Mouse (Mus musculus) embryonic facial prominence, embryonic 14.5 days (tissue): ENCODE data around the gene Tbc1d10b. TPM values are rescaled to one million over a fixed set of nuclear protein-coding genes. Genes with fewer than 3 reads are reported as not detected.
"Not testable (repeated sequence)": the region's sequence is repeated elsewhere in the genome, so short reads cannot be mapped to it uniquely, and the experiment has no call there.

ENCODE experiments used
- ATAC-seq: fragments of 200-750 bp; cut with Nextera tagmentation; 2 replicates; pipeline ENCODE4 v1.8.0; 2017; ENCODE audit warnings: low read depth, moderate number of reproducible peaks, moderate TSS enrichment
- DNase-seq: peaks from one replicate; pipeline ENCODE4 v3.0.0-alpha.2; 2015; ENCODE audit warnings: low spot score
- H3K27ac ChIP-seq: fragments of 300-500 bp; sonication (generic); replicated peaks from 2 replicates; pipeline ENCODE4 v1.5.1; 2014; ENCODE audit warnings: low read depth, mild to moderate bottlenecking, low read length, moderate library complexity
- H3K27me3 ChIP-seq: fragments of 300-500 bp; sonication (generic); replicated peaks from 2 replicates; pipeline ENCODE4 v1.6.1; 2014; ENCODE audit warnings: low read length; ENCODE audit not compliant: control insufficient read depth, insufficient read depth
- H3K36me3 ChIP-seq: fragments of 300-500 bp; sonication (generic); 2 replicates; pipeline ENCODE4 v1.6.1; 2014; ENCODE audit warnings: low read length, mixed read lengths; ENCODE audit not compliant: control insufficient read depth, insufficient read depth
- H3K4me1 ChIP-seq: fragments of 300-500 bp; sonication (generic); 2 replicates; pipeline ENCODE4 v1.6.1; 2014; ENCODE audit warnings: antibody characterized with exemption, low read length; ENCODE audit not compliant: control insufficient read depth, insufficient read depth
- H3K4me2 ChIP-seq: fragments of 300-500 bp; sonication (generic); 2 replicates; pipeline ENCODE4 v1.6.1; 2014; ENCODE audit warnings: low read depth, mild to moderate bottlenecking, low read length, moderate library complexity, mixed read lengths
- H3K4me3 ChIP-seq: fragments of 300-500 bp; sonication (generic); 2 replicates; pipeline ENCODE4 v1.5.1; 2014; ENCODE audit warnings: low read depth, mild to moderate bottlenecking, low read length
- H3K9ac ChIP-seq: fragments of 300-500 bp; sonication (generic); 2 replicates; pipeline ENCODE4 v1.6.1; 2014; ENCODE audit warnings: low read depth, mild to moderate bottlenecking, low read length, moderate library complexity, mixed read lengths
- H3K9me3 ChIP-seq: fragments of 300-500 bp; sonication (generic); 2 replicates; pipeline ENCODE4 v1.6.1; 2016; ENCODE audit warnings: low read length; ENCODE audit not compliant: control insufficient read depth
- WGBS: fragments of 180-500 bp; shearing (Covaris S2); extraction: QIAGEN DNeasy Blood & Tissue Kit; methylation state at CpG from one replicate; pipeline ENCODE4 v1.1.7; 2014; 5-methylcytosine and 5-hydroxymethylcytosine counted together
- polyA plus RNA-seq: library from polyadenylated mRNA; unstranded; fragments of >200 nt; fragmentation: Nextera tagmentation; extraction: Ambion mirVana; gene quantifications from 2 replicates; pipeline ENCODE4 v1.2.1, GENCODE M21; 2014

The Tbc1d10b gene
- polyA plus RNA-seq, 1 experiment from 2014 or later = 25.0 TPM

DNA sequence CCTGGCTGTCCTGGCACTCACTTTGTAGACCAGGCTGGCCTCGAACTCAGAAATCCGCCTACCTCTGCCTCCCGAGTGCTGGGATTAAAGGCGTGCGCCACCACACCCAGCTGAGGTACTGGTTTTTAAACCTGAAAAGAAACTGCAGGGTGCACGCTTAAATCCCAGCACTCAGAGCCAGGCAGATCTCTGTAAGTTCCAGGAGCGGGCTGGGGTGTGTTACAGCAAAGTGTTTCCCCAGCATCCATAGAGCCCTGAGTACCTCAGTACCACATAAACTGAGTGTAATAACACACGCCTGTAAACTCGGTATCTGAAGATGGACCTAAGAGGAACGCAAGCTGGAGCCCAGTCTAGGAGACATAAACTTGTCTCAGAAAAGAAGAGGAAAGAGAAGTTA is 20.9 kb downstream of the Tbc1d10b start:
- Histone ChIP-seq H3K9me3 (no peaks in the 10 kb centered on the region), H3K27ac (no peak overlapping the region), H3K4me2 (no peak overlapping the region), H3K4me3 (no peak overlapping the region), H3K9ac (no peak overlapping the region), H3K27me3 (no peaks in the 10 kb centered on the region), H3K4me1 (no peaks in the 10 kb centered on the region), H3K36me3 (peaks cover 13% of the 10 kb centered on the region)
- DNase-seq (no peak), ATAC-seq (no peak)
- 69% methylated on average over 9 of the region's 10 CpGs for WGBS

DNA sequence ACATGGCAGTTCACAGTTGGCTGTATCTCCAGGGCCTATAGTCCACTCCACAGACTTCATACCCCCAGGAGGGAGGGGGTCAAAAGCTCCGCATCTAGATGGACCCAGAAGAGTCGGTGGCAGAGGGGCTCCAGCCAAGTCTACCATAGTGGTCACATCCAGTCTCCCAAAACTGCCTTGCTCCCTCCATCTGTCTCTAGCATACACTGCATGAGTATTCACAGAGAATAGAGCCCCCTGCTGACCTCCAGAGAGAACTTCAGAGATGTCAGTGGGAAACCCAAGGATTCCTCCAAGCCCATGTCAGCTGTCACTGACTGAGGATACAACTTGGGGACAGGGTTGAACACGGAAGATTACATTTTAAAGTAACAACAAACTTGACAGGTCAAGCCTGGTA is 22.7 kb downstream of the Tbc1d10b start:
- no peaks in the 10 kb centered on the region for H3K4me1 ChIP-seq
- H3K27ac ChIP-seq = no peak overlapping the region
- DNase-seq = peak; percentile 54
- WGBS = 61% methylated on average over 3 of the region's 3 CpGs
- H3K9ac ChIP-seq = no peak overlapping the region
- H3K4me2 ChIP-seq = no peak overlapping the region
- H3K9me3 ChIP-seq = no peaks in the 10 kb centered on the region
- no peaks in the 10 kb centered on the region for H3K36me3 ChIP-seq
- H3K27me3 ChIP-seq = no peaks in the 10 kb centered on the region
- 0 out of 2 replicates have a peak, but pooled peaks have one; percentile 16 for ATAC-seq
- no peak overlapping the region for H3K4me3 ChIP-seq

DNA sequence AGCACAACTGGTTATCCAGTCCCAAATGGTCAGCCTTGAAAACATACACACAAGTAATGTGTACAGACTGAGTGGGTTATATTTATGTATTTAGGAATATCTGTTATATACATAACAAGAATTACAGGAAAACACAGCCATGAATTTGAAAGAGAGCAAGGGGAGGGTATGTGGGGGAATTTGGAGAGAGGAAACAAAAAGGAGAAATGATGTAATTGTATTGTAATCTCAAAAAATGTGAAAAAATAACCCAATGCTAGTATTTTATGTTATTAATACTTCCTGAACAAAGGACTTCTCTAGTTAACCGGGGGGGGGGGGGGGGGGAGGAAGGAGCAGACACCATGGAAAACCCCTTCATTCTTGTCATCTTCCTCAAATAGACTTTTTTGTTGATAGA is 23.5 kb downstream of the Tbc1d10b start:
- Histone ChIP-seq H3K36me3 (no peaks in the 10 kb centered on the region), H3K4me3 (no peak overlapping the region), H3K27ac (no peak overlapping the region), H3K9me3 (no peaks in the 10 kb centered on the region), H3K4me2 (no peak overlapping the region), H3K4me1 (no peaks in the 10 kb centered on the region), H3K9ac (no peak overlapping the region), H3K27me3 (no peaks in the 10 kb centered on the region)
- DNase-seq (no peak), ATAC-seq (no peak)
- WGBS = 60% methylated on average over 1 of the region's 1 CpGs

DNA sequence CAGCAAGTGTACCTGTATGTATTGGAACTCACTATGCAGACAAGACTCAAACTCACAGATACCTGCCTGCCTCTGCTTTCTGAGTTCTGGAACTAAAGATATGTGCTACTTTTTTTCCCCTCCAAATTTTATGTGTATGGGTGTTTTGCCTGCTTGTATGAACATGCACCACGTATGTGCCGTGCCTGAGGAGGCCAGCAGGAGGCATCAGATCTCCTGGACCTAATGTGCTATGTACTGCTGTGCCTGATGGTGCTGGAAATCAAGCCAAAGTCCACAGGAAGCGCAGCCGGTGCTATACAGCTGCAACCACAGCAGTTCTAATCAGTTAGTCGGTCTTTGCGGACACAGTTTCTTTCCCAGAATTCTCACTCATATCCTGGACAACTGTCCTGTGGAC is 24.4 kb downstream of the Tbc1d10b start:
- ATAC-seq (no peak), DNase-seq (no peak)
- no peak overlapping the region for H3K27ac ChIP-seq
- H3K4me2 ChIP-seq = no peak overlapping the region
- H3K36me3 ChIP-seq = no peaks in the 10 kb centered on the region
- H3K4me1 ChIP-seq = no peaks in the 10 kb centered on the region
- H3K9me3 ChIP-seq = peaks cover 3% of the 10 kb centered on the region; the same call in 1 of the 2 replicates
- H3K4me3 ChIP-seq = no peak overlapping the region
- no peaks in the 10 kb centered on the region for H3K27me3 ChIP-seq
- 66% methylated on average over 6 of the region's 6 CpGs for WGBS
- no peak overlapping the region for H3K9ac ChIP-seq

DNA sequence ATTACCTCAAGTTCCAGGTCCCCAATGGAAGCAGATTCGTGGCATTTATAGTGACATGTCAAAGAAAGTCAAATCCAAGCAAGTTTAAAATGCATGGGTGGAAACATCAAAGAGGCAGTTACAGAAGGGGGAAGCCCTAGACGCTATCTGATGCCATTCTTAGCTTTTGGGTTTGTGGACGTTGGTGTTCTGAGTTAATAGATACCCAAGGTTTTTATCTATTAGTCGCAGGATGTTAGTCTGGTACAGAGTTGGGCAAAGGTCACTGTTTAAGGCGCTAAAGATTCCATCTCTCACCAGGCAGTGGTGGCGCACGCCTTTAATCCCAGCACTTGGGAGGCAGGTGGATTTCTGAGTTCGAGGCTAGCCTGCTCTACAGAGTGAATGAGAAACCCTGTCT is 24.9 kb downstream of the Tbc1d10b start:
- Histone ChIP-seq H3K4me1 (no peaks in the 10 kb centered on the region), H3K4me3 (no peak overlapping the region), H3K9ac (no peak overlapping the region), H3K27me3 (no peaks in the 10 kb centered on the region), H3K27ac (no peak overlapping the region), H3K4me2 (no peak overlapping the region), H3K36me3 (no peaks in the 10 kb centered on the region), H3K9me3 (peaks cover 3% of the 10 kb centered on the region; the same call in 1 of the 2 replicates)
- ATAC-seq (no peak), DNase-seq (no peak)
- 76% methylated on average over 8 of the region's 8 CpGs for WGBS

DNA sequence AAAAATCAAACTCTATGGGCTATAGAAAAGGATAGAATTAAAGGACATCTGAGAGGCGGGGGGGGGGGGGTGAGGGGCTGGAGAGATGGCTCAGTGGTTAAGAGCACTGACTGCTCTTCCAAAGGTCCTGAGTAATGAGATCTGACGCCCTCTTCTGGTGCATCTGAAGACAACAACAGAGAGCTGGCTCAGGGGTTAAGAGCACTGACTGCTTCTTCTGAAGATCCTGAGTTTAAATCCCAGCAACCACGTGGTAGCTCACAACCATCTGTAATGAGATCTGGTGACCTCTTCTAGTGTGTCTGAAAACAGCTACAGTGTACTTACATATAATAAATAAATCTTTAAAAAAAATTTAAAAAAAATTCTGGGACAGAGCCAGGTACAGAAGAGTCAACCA is 26.5 kb downstream of the Tbc1d10b start:
- H3K4me3 ChIP-seq, H3K36me3 ChIP-seq, DNase-seq, H3K9ac ChIP-seq, H3K27ac ChIP-seq, H3K4me2 ChIP-seq, H3K27me3 ChIP-seq, H3K4me1 ChIP-seq, H3K9me3 ChIP-seq, ATAC-seq: not testable (repeated sequence)
- WGBS = 44% methylated on average over 3 of the region's 3 CpGs

DNA sequence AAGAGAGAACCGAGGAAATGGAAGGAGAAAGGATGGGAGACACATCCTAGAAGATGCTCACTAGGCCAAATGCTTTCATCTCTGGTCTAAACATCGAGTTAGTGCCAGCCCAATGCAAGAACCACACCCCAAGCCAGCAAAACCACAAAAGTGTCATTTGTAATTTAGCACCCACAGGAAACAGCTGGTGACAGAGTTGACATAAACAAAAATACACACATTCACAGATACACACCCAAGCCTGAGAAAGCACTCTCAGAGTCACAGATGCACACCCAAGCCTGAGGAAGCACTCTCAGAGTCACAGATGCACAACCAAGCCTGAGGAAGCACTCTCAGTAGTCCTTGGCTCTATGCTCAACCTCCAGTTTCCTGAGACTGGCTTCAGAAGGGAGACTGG is 27.5 kb downstream of the Tbc1d10b start:
- 67% methylated on average over 2 of the region's 2 CpGs for WGBS

DNA sequence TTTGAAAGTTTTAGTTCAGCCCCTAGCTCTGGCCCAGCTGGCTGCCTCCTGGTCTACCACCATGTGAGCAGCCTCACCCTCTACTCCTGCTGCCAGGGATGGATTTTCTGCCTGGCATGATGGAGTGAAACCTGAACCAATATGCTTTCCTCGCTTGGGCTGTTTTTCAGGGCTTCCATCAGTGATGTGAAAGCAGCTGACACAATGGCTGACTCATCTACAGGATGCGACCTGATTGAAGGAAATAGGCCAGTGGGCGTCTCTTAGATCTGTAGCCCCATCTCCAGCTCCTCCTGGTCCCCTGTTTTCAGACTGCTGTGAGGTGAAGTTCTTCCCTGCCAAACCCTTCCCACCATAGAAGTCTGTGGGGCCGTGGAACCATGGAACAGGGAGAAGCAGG is 31.3 kb downstream of the Tbc1d10b start:
- Histone ChIP-seq H3K36me3 (no peaks in the 10 kb centered on the region), H3K4me2 (no peak overlapping the region), H3K4me3 (no peak overlapping the region), H3K27ac (no peak overlapping the region), H3K27me3 (no peaks in the 10 kb centered on the region), H3K9me3 (peaks cover 3% of the 10 kb centered on the region; the same call in 1 of the 2 replicates), H3K4me1 (no peaks in the 10 kb centered on the region), H3K9ac (no peak overlapping the region)
- ATAC-seq = no peak
- no peak for DNase-seq
- 67% methylated on average over 4 of the region's 4 CpGs for WGBS

More for the DNA sequence above, 27.5 kb downstream of the Tbc1d10b start:
- H3K4me2 ChIP-seq = no peak overlapping the region
- ATAC-seq (no peak), DNase-seq (peak; percentile 12)
- no peak overlapping the region for H3K9ac ChIP-seq
- H3K27ac ChIP-seq = no peak overlapping the region
- H3K9me3 ChIP-seq = peaks cover 3% of the 10 kb centered on the region; the same call in 1 of the 2 replicates
- H3K27me3 ChIP-seq = no peaks in the 10 kb centered on the region
- H3K36me3 ChIP-seq = no peaks in the 10 kb centered on the region
- no peaks in the 10 kb centered on the region for H3K4me1 ChIP-seq
- H3K4me3 ChIP-seq = no peak overlapping the region

DNA sequence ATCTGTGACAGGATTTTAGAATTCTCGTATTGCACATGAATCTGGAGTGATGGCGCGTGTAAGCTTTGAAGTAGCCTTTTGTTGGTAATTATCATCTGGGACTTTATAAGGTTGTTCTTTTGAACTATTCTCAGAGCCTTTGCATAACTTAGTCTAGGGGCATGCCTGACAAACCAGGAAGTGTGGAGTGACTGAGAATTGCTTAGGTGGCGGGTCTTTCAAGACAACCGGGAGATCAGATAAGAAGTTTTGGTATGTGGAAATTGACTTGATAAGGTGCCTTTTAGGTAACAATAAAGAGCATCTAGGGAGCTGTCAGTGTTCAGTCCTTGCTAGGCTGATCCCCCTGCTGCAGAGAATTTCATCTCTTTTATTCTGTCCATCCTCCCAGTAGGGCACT is 41.8 kb downstream of the Tbc1d10b start:
- 87% methylated on average over 5 of the region's 5 CpGs for WGBS
- no peak overlapping the region for H3K27ac ChIP-seq
- no peak overlapping the region for H3K4me2 ChIP-seq
- H3K36me3 ChIP-seq = no peaks in the 10 kb centered on the region
- no peaks in the 10 kb centered on the region for H3K4me1 ChIP-seq
- H3K9me3 ChIP-seq = no peaks in the 10 kb centered on the region
- ATAC-seq = no peak
- H3K9ac ChIP-seq = no peak overlapping the region
- no peak overlapping the region for H3K4me3 ChIP-seq
- no peak for DNase-seq
- no peaks in the 10 kb centered on the region for H3K27me3 ChIP-seq
